Mouse (Mus musculus) limb, embryonic 14.5 days (tissue): ENCODE data around the gene Msi2. TPM values are rescaled to one million over a fixed set of nuclear protein-coding genes. Genes with fewer than 3 reads are reported as not detected.

Experiments used
- ATAC-seq: fragments of 200-750 bp; cut with Nextera tagmentation; 2 replicates; pipeline ENCODE4 v1.8.0; 2017; ENCODE audit warnings: low read depth, moderate number of reproducible peaks, moderate TSS enrichment; ENCODE audit not compliant: low FRiP score
- DNase-seq: peaks from one replicate; pipeline ENCODE4 v3.0.0-alpha.2; 2015; ENCODE audit warnings: low spot score
- H3K27ac ChIP-seq: fragments of 300-500 bp; sonication (generic); replicated peaks from 2 replicates; pipeline ENCODE4 v1.5.1; 2014; ENCODE audit warnings: low read depth, mild to moderate bottlenecking, low read length, moderate library complexity, mixed read lengths
- H3K27me3 ChIP-seq: fragments of 300-500 bp; sonication (generic); 2 replicates; pipeline ENCODE4 v1.6.1; 2014; ENCODE audit warnings: low read length, mixed read lengths; ENCODE audit not compliant: control insufficient read depth, insufficient read depth
- H3K36me3 ChIP-seq: fragments of 300-500 bp; sonication (generic); 2 replicates; pipeline ENCODE4 v1.6.1; 2014; ENCODE audit warnings: mild to moderate bottlenecking, low read length, moderate library complexity, mixed read lengths; ENCODE audit not compliant: control insufficient read depth, insufficient read depth
- H3K4me1 ChIP-seq: fragments of 300-500 bp; sonication (generic); 2 replicates; pipeline ENCODE4 v1.6.1; 2014; ENCODE audit warnings: antibody characterized with exemption, low read length, mixed read lengths; ENCODE audit not compliant: control insufficient read depth, insufficient read depth
- H3K4me2 ChIP-seq: fragments of 300-500 bp; sonication (generic); replicated peaks from 2 replicates; pipeline ENCODE4 v1.6.1; 2014; ENCODE audit warnings: low read depth, mild to moderate bottlenecking, low read length, moderate library complexity; ENCODE audit not compliant: severe bottlenecking
- H3K4me3 ChIP-seq: fragments of 300-500 bp; sonication (generic); replicated peaks from 2 replicates; pipeline ENCODE4 v1.5.1; 2014; ENCODE audit warnings: low read length
- H3K9ac ChIP-seq: fragments of 300-500 bp; sonication (generic); 2 replicates; pipeline ENCODE4 v1.6.1; 2014; ENCODE audit warnings: mild to moderate bottlenecking, low read depth, low read length, moderate library complexity; ENCODE audit not compliant: severe bottlenecking
- H3K9me3 ChIP-seq: fragments of 300-500 bp; sonication (generic); 2 replicates; pipeline ENCODE4 v1.6.1; 2016; ENCODE audit warnings: low read length; ENCODE audit not compliant: control insufficient read depth
- POLR2A ChIP-seq: fragments of 200-500 bp; IDR thresholded peaks from 2 replicates; pipeline ENCODE4 v1.8.0; 2012; ENCODE audit warnings: inconsistent platforms, mild to moderate bottlenecking, moderate library complexity, borderline replicate concordance; ENCODE audit not compliant: insufficient read depth, insufficient read length; ENCODE audit errors: extremely low read depth
- WGBS: fragments of 180-500 bp; shearing (Covaris S2); extraction: QIAGEN DNeasy Blood & Tissue Kit; methylation state at CpG from one replicate; pipeline ENCODE4 v1.1.7; 2014; 5-methylcytosine and 5-hydroxymethylcytosine counted together
- polyA plus RNA-seq, 2 experiments: library from polyadenylated mRNA; depleted of rRNA in 1 of 2; stranded (reverse) in 1 of 2; unstranded in 1 of 2; fragments of >200 nt; fragmentation: Nextera tagmentation in 1 of 2; extraction: Ambion mirVana in 1 of 2; gene quantifications; 2 replicates each; pipeline versions ENCODE4 v1.2.1 to v1.2.3; 2012 to 2014

Gene Msi2
- polyA plus RNA-seq, 2 experiments: 13.9 to 36.5 TPM

GRCm38 (mm10) chr11:88717016-88717643 lies 1.2 kb downstream of the Msi2 start:
- no peak for TF ChIP-seq POLR2A
- H3K9ac ChIP-seq: peak overlapping the region; percentile 97
- under 1% methylated on average over 18 of the region's 19 CpGs for WGBS
- peaks cover 12% of the 10 kb centered on the region for H3K36me3 ChIP-seq
- H3K9me3 ChIP-seq: no peaks in the 10 kb centered on the region
- H3K4me1 ChIP-seq: peaks cover 19% of the 10 kb centered on the region
- H3K27me3 ChIP-seq: no peaks in the 10 kb centered on the region
- H3K27ac ChIP-seq: peak overlapping the region; percentile 90
- H3K4me3 ChIP-seq: peak overlapping the region; percentile 96
- DNase-seq (no peak), ATAC-seq (no peak)
- peak overlapping the region; percentile 92 for H3K4me2 ChIP-seq

GRCm38 (mm10) chr11:88716061-88716994 lies 2.0 kb downstream of the Msi2 start:
- Histone ChIP-seq H3K4me2 (peak overlapping the region; percentile 92), H3K9ac (peak overlapping the region; percentile 97), H3K36me3 (peaks cover 18% of the 10 kb centered on the region), H3K27me3 (no peaks in the 10 kb centered on the region), H3K27ac (no peak overlapping the region; the same call in 1 of the 2 replicates), H3K9me3 (no peaks in the 10 kb centered on the region), H3K4me3 (peak overlapping the region; percentile 96), H3K4me1 (peaks cover 19% of the 10 kb centered on the region)
- 1% methylated on average over 23 of the region's 23 CpGs for WGBS
- DNase-seq (no peak), ATAC-seq (no peak)
- TF ChIP-seq POLR2A: no peak

- WGBS: 34% methylated on average over 7 of the region's 7 CpGs
- no peak for ATAC-seq
- Histone ChIP-seq H3K4me3 (peak overlapping the region; percentile 96), H3K27ac (no peak overlapping the region), H3K36me3 (peaks cover 27% of the 10 kb centered on the region), H3K4me1 (peaks cover 19% of the 10 kb centered on the region), H3K9me3 (no peaks in the 10 kb centered on the region), H3K9ac (no peak overlapping the region), H3K27me3 (no peaks in the 10 kb centered on the region), H3K4me2 (peak overlapping the region; percentile 92)
- TF ChIP-seq POLR2A: no peak
- no peak for DNase-seq
Observed at GRCm38 (mm10) chr11:88715299-88715698, 3.0 kb downstream of the Msi2 start.

GRCm38 (mm10) chr11:88714127-88714526 lies 4.2 kb downstream of the Msi2 start:
- peaks cover 39% of the 10 kb centered on the region for H3K36me3 ChIP-seq
- 47% methylated on average over 7 of the region's 7 CpGs for WGBS
- DNase-seq: no peak
- H3K27ac ChIP-seq: no peak overlapping the region
- H3K9ac ChIP-seq: no peak overlapping the region
- 0 out of 2 replicates have a peak overlapping the region, but pooled peaks have one; percentile 9 for H3K4me3 ChIP-seq
- no peaks in the 10 kb centered on the region for H3K9me3 ChIP-seq
- ATAC-seq: no peak
- TF ChIP-seq POLR2A: no peak
- H3K4me1 ChIP-seq: peaks cover 17% of the 10 kb centered on the region
- H3K4me2 ChIP-seq: peak overlapping the region; percentile 27; the same call in 1 of the 2 replicates
- H3K27me3 ChIP-seq: no peaks in the 10 kb centered on the region

GRCm38 (mm10) chr11:88713479-88713878 lies 4.8 kb downstream of the Msi2 start:
- Histone ChIP-seq H3K9ac (no peak overlapping the region), H3K36me3 (peaks cover 39% of the 10 kb centered on the region), H3K4me2 (peak overlapping the region; percentile 27), H3K27ac (no peak overlapping the region), H3K4me3 (0 out of 2 replicates have a peak overlapping the region, but pooled peaks have one; percentile 9), H3K9me3 (no peaks in the 10 kb centered on the region), H3K4me1 (peaks cover 17% of the 10 kb centered on the region), H3K27me3 (no peaks in the 10 kb centered on the region)
- TF ChIP-seq POLR2A: no peak
- no peak for DNase-seq
- WGBS: 29% methylated on average over 9 of the region's 9 CpGs
- ATAC-seq: no peak
